Mouse (Mus musculus) left cerebral cortex, adult 6 months (tissue): ENCODE measurements around the gene Crhr2. TPM values are rescaled to one million over a fixed set of nuclear protein-coding genes. Genes with fewer than 3 reads are reported as not detected.

Experiments used
- long read RNA-seq, 2 experiments: library from polyadenylated mRNA; unstranded; transcript quantifications; one replicate each; pipeline ENCODE4 v2.0.0; 2019 to 2020
- polyA plus RNA-seq: library from polyadenylated mRNA; unstranded; fragments of <200 nt; fragmentation: Nextera tagmentation; gene quantifications from 2 replicates; pipeline ENCODE4 v1.2.3, GENCODE M21; 2021

The Crhr2 gene
- polyA plus RNA-seq = 0.49 and 0.76 TPM in 2 replicates
- long read RNA-seq, experiment 1, partial matches to known transcripts = 0 of 2 reads
- long read RNA-seq, experiment 1, other reads (novel, unspliced or antisense) = 2 of 2 reads
- long read RNA-seq, experiment 2 = 0 reads

GRCm38 (mm10) chr6:55132794-55133193 is at the start of gene Crhr2:
TSS of gene Crhr2 (minus strand) at chr6:55133016.

GRCm38 (mm10) chr6:55174741-55175181 is 41.9 kb upstream of the Crhr2 start, which contains the start of gene Inmt:
TSS of gene Inmt (minus strand) at chr6:55175043.

Other genes with a start within 250 kb of the Crhr2 start
- 1.1 and 1.5 TPM in 2 replicates for gene Nod1, start 160.4 kb downstream of the Crhr2 start, polyA plus RNA-seq
- 52.1 and 72.6 TPM in 2 replicates for gene Ggct, start 140.1 kb downstream of the Crhr2 start, polyA plus RNA-seq
- gene Gars, start 95.0 kb downstream of the Crhr2 start, polyA plus RNA-seq = 130 and 138 TPM in 2 replicates
- gene Inmt, start 42.0 kb upstream of the Crhr2 start, polyA plus RNA-seq = 0.63 and 0.82 TPM in 2 replicates
- gene Mindy4, start 70.4 kb upstream of the Crhr2 start, polyA plus RNA-seq = 3.3 and 6.9 TPM in 2 replicates
- 0.04 TPM in 1 of 2 replicates, not detected in the other for gene Aqp1, start 203.4 kb upstream of the Crhr2 start, polyA plus RNA-seq
- gene Ghrhr, start 243.3 kb upstream of the Crhr2 start, polyA plus RNA-seq = not detected in 2 replicates